In the genomic region with DNA sequence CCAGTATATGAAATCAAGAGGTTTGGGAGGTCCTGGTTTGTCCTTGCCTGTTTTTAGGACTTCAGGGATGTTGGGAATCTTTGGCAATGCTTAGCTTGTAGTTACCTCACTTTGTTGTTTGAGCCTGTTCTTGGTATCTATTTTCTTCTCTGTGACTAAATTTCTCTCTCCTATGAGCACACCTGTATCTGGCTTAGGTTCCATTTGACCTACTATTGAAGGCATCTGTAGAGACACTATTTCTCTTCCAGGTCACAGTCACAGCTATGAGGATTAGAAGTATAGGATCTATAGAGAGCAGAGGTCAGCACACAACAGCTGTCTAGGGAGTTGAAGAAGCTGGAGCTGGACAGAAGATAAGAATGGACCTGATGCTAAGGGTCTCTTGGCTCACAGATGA, we compare ENCODE assay signal across 23 mouse cellular contexts. TPM values are rescaled to one million over a fixed set of nuclear protein-coding genes. Genes with fewer than 3 reads are reported as not detected.
DNase-seq lines count a peak whose midpoint lies in the region; ATAC-seq and TF ChIP-seq lines count a peak whose summit lies in the region.
"Had no signal": no experiment of that assay in that cellular context is flagged by ENCODE, and none has a peak within 500 bp of the region (broad histone marks: within the 10 kb centered on the region; RNA-seq: fewer than 3 reads in every experiment).

A1bg (minus strand) TSS at position 101 of the 400 bp plus-strand sequence.

- DNase-seq in liver, adult 2 months (ENCODE audit: extremely low read depth, low read depth, low spot score), result no peak
- no peak for DNase-seq in liver, postnatal 0 days
- DNase-seq: adrenal gland, adult 2 months; adrenal gland, adult 8-10 months; adrenal gland, postnatal 10 days; adrenal gland, postnatal 14 days; adrenal gland, postnatal 25 days; adrenal gland, postnatal 36 days; B cell, adult 2 months; cerebellum, adult 11 months; cerebellum, adult 11-12 months; cerebellum, adult 18-20 months; cerebellum, adult 2 months had no signal

- H3K36me3 ChIP-seq in liver, adult 2 months (ENCODE audit: control insufficient read depth, insufficient read depth, low read length), result no peaks in the 10 kb centered on the region
- no peaks in the 10 kb centered on the region for H3K36me3 ChIP-seq in liver, postnatal 0 days (replicated peaks; ENCODE audit: insufficient read depth, low read length)
- H3K36me3 ChIP-seq: G1E had no signal

- TF ChIP-seq CTCF in liver, adult 2 months (IDR thresholded peaks at IDR 0.05; ENCODE audit: low read depth, low read length), result no peak
- TF ChIP-seq CTCF in liver, postnatal 0 days (IDR thresholded peaks at IDR 0.05; ENCODE audit: low read depth), result no peak

- H3K27ac ChIP-seq in liver, adult 2 months (replicated peaks; ENCODE audit: insufficient read depth, low read depth, low read length), result no peak within 1 kb of the TSS
- H3K27ac ChIP-seq in liver, postnatal 0 days (ENCODE audit: low read depth), result no peak within 1 kb of the TSS

- H3K79me2 ChIP-seq in liver, adult 2 months (ENCODE audit: control insufficient read depth, insufficient read depth, low read length), result no peaks in the 10 kb centered on the region

- no peak within 1 kb of the TSS for H3K9ac ChIP-seq in liver, adult 2 months (ENCODE audit: low read depth, low read length)
- H3K9ac ChIP-seq in liver, postnatal 0 days (replicated peaks), result no peak within 1 kb of the TSS

- H3K4me2 ChIP-seq in liver, postnatal 0 days (ENCODE audit: low read depth, low read length), result no peak within 1 kb of the TSS

- H3K9me3 ChIP-seq in liver, postnatal 0 days (ENCODE audit: low read length), result no peaks in the 10 kb centered on the region

- peaks cover 6% of the 10 kb centered on the region for H3K4me1 ChIP-seq in liver, adult 2 months (ENCODE audit: control insufficient read depth, insufficient read depth, low read length)
- no peaks in the 10 kb centered on the region for H3K4me1 ChIP-seq in liver, postnatal 0 days (ENCODE audit: insufficient read depth)

- H3K4me3 ChIP-seq in liver, adult 2 months (ENCODE audit: insufficient read depth, low read depth, low read length), result no peak within 1 kb of the TSS
- no peak within 1 kb of the TSS for H3K4me3 ChIP-seq in liver, postnatal 0 days (ENCODE audit: low read depth, low read length)

- H3K27me3 ChIP-seq in liver, adult 2 months (ENCODE audit: control insufficient read depth, insufficient read depth, low read length), result peaks cover 7% of the 10 kb centered on the region; the same call in 1 of the 2 replicates
- no peaks in the 10 kb centered on the region for H3K27me3 ChIP-seq in liver, postnatal 0 days (ENCODE audit: insufficient read depth, low read length)
- H3K27me3 ChIP-seq: CH12.LX had no signal

- no peak for TF ChIP-seq EP300 in liver, postnatal 0 days (IDR thresholded peaks at IDR 0.05; ENCODE audit: low read depth)

- TF ChIP-seq POLR2A in liver, adult 2 months (IDR thresholded peaks at IDR 0.05; ENCODE audit: extremely low read depth, insufficient read depth, low read length), result no peak

- ATAC-seq in liver, postnatal 0 days, result no peak
- ATAC-seq: activated CD4-positive, CD25-positive, alpha-beta regulatory T cell, adult 4 months; CD4-positive, CD25-positive, alpha-beta regulatory T cell, adult 4 months; Patski had no signal

RNA-seq across cellular contexts. Expression of gene A1bg, which starts in this region (rescaled TPM):
- total RNA-seq in liver, adult 2 months (2014; rRNA removed), result 418 and 886 TPM in 2 replicates
- 473 and 2,561 TPM in 2 replicates for polyA plus RNA-seq in liver, adult 2 months (2012; rRNA removed)
- polyA plus RNA-seq in liver, postnatal 0 days (2015; fragmentation: Nextera tagmentation; extraction: Ambion mirVana), result not detected in 2 replicates
- total RNA-seq: adrenal gland, postnatal 10 days; adrenal gland, postnatal 25 days; adrenal gland, postnatal 36 days; adrenal gland, postnatal 4 days; CH12.LX; ES-E14; G1E; MEL had no signal
- polyA plus RNA-seq: activated CD4-positive, CD25-positive, alpha-beta regulatory T cell, adult 4 months; brain, embryonic 14.5 days; C2C12; CD4-positive, CD25-positive, alpha-beta regulatory T cell, adult 4 months; cerebellum, adult 2 months; G1E; Patski had no signal

Comparison
In these comparisons a context has a peak if more than half of its experiments do, and no peak if none do; other contexts are left out.
1. RNA of gene A1bg (polyA plus RNA-seq): 473 to 2,561 TPM in liver, adult 2 months; not detected in liver, postnatal 0 days; every median in the first group is over 100 times any median in the second.